Mouse (Mus musculus): ENCODE measurements at regions not wholly inside any gene's neighbourhood (a gene's known extent, or its start where the extent isn't known, plus 50 kb on each side); places are given as distances from the start of the nearest gene placed in this dataset.

DNA sequence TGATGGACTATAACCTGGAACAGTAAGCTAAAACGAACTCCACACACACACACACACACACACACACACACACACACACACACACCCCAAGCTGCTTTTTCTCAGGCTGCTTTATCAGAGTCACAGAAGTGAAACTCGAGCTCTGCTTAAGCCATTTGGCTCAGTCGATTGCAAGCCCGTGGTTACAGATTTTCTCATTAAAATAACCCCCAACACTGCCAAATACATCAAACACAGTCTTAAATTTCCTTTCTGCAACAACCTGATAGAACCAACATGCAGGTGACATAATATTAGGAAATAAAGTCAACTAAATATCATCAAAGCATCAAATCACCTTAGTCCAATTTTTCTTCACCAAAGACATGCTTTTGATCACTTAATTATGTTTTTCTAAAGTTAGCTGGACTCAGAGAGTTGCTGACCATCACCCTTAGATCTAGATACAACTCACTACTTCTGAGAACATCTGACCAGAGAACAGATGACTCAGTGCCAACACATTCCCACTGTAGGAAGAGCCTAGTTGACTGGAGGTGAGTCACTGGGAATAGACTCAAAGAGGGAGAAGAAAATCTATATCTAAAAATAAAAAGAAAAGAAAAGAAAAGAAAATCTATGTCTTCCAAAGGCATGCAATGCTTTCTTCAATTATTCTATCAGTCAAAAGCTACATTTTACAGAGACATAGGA is 251.2 kb downstream of the Tgfb2 start:
- no peaks in the 10 kb centered on the region for H3K36me3 ChIP-seq (ENCODE audit: control insufficient read depth in 1 of 2, insufficient read depth in 2 of 2, low read length in 2 of 2)
- no peak overlapping the region for H3K27ac ChIP-seq (ENCODE audit: control insufficient read depth, low read depth, low read length)
- H3K79me2 ChIP-seq (ENCODE audit: control insufficient read depth, insufficient read depth, low read length, poor library complexity): no peaks in the 10 kb centered on the region
- no peak overlapping the region for H3K9ac ChIP-seq (ENCODE audit: control insufficient read depth, low read depth, low read length, poor library complexity, severe bottlenecking)
- H3K9me3 ChIP-seq (replicated peaks; ENCODE audit: insufficient read depth, low read length): no peaks in the 10 kb centered on the region
- TF ChIP-seq ZC3H11A (IDR thresholded peaks at IDR 0.05; ENCODE audit: low read depth, low read length): no peak
- no peak overlapping the region for H3K4me3 ChIP-seq (ENCODE audit: control insufficient read depth in 1 of 2, insufficient read depth in 1 of 2, low read depth in 2 of 2, low read length in 2 of 2)
- no peaks in the 10 kb centered on the region for H3K27me3 ChIP-seq (ENCODE audit: control insufficient read depth in 1 of 2, insufficient read depth in 2 of 2, low read length in 2 of 2)
- DNase-seq (ENCODE audit: low read depth, low spot score): no peak
- no peaks in the 10 kb centered on the region for H3K4me1 ChIP-seq (ENCODE audit: control insufficient read depth in 1 of 2, insufficient read depth in 2 of 2, low read length in 2 of 2)

DNA sequence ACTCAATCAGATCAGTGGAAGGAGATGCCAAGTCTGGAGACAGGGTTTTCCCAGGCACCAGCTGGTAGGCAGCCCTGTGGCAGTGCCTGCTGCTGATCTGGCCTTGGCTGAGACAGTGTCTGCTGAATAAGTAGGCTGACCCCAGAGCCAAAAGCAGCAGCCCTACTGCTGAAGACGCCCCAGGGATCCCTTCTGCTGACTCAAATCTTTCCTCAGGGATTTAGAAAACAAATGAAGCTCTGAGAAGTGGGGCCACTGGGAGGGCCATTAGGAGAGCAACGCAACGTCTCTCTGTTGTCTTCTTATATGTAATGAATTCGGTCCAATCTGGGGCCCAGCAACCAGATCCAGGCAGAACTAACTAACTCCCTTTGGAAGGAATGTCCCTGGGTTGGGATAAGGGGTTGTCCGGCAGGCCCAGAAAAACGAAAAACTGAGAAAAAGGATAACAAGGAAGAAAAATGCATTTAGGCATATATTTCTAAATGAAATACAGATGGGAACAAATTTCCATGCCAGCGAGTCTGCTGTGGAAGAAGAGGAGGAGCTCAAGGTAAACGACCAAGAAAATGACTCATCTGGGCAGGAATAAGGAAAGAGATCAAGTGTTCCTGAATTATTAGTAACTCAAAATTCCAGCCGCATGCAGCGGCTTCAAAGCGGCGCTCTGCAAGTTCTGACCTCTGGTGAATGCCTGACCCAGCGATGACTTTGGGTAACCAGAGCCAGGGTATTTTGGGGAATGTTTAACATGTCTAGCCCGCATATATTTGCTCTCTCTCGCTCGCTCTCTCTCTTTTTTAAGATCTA is 256.7 kb downstream of the Tgfb2 start:
- Histone ChIP-seq H3K4me1 (ENCODE audit: control insufficient read depth in 1 of 2, insufficient read depth in 2 of 2, low read length in 2 of 2) (no peaks in the 10 kb centered on the region), H3K79me2 (ENCODE audit: control insufficient read depth, insufficient read depth, low read length, poor library complexity) (no peaks in the 10 kb centered on the region), H3K9ac (ENCODE audit: control insufficient read depth, low read depth, low read length, poor library complexity, severe bottlenecking) (no peak overlapping the region), H3K27ac (ENCODE audit: control insufficient read depth, low read depth, low read length) (no peak overlapping the region), H3K27me3 (ENCODE audit: control insufficient read depth in 1 of 2, insufficient read depth in 2 of 2, low read length in 2 of 2) (no peaks in the 10 kb centered on the region), H3K4me3 (ENCODE audit: control insufficient read depth in 1 of 2, insufficient read depth in 1 of 2, low read depth in 2 of 2, low read length in 2 of 2) (no peak overlapping the region), H3K36me3 (ENCODE audit: control insufficient read depth in 1 of 2, insufficient read depth in 2 of 2, low read length in 2 of 2) (no peaks in the 10 kb centered on the region), H3K9me3 (replicated peaks; ENCODE audit: insufficient read depth, low read length) (no peaks in the 10 kb centered on the region)
- DNase-seq (ENCODE audit: low read depth, low spot score): no peak
- TF ChIP-seq POLR2A (IDR thresholded peaks at IDR 0.05; ENCODE audit: control insufficient read depth in 1 of 2, insufficient read depth in 1 of 2, low read depth in 1 of 2, low read length in 2 of 2, poor library complexity in 1 of 2): no peak

DNA sequence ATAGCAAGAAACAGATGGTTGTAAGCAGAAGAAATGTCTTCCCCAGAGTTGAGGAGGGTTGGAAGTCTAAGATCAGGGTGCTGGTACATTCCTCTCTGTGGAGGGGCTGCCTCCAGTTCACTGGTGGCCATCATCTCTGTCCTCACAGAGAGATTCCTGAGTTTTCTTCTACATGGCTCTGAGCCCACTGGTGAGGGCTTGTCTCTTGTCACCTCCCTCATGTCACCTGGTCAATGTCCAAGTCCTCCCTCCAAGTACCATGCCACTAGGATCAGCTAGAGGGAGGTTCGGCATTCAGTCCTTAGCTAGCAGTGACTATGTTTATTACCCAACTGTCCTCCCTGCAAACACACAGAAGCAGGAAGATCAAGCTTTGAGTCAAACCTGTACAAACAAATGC is 258.3 kb downstream of the Tgfb2 start:
- no peak for DNase-seq (ENCODE audit: low read depth, low spot score)
- Histone ChIP-seq H3K36me3 (ENCODE audit: control insufficient read depth in 1 of 2, insufficient read depth in 2 of 2, low read length in 2 of 2) (no peaks in the 10 kb centered on the region), H3K79me2 (ENCODE audit: control insufficient read depth, insufficient read depth, low read length, poor library complexity) (no peaks in the 10 kb centered on the region), H3K4me3 (ENCODE audit: control insufficient read depth in 1 of 2, insufficient read depth in 1 of 2, low read depth in 2 of 2, low read length in 2 of 2) (no peak overlapping the region), H3K4me1 (ENCODE audit: control insufficient read depth in 1 of 2, insufficient read depth in 2 of 2, low read length in 2 of 2) (no peaks in the 10 kb centered on the region), H3K27ac (ENCODE audit: control insufficient read depth, low read depth, low read length) (no peak overlapping the region), H3K27me3 (ENCODE audit: control insufficient read depth in 1 of 2, insufficient read depth in 2 of 2, low read length in 2 of 2) (no peaks in the 10 kb centered on the region), H3K9me3 (replicated peaks; ENCODE audit: insufficient read depth, low read length) (no peaks in the 10 kb centered on the region), H3K9ac (ENCODE audit: control insufficient read depth, low read depth, low read length, poor library complexity, severe bottlenecking) (no peak overlapping the region)
- no peak for TF ChIP-seq RCOR1 (IDR thresholded peaks at IDR 0.05; ENCODE audit: low read depth, low read length)
- TF ChIP-seq ZNF384 (IDR thresholded peaks at IDR 0.05; ENCODE audit: low read depth, low read length): no peak
- TF ChIP-seq MAX (IDR thresholded peaks at IDR 0.05; ENCODE audit: low read length): no peak
- TF ChIP-seq NELFE (IDR thresholded peaks at IDR 0.05; ENCODE audit: low read depth, low read length): no peak
- no peak for TF ChIP-seq HCFC1 (IDR thresholded peaks at IDR 0.05; ENCODE audit: low read depth, low read length)
- TF ChIP-seq ZC3H11A (IDR thresholded peaks at IDR 0.05; ENCODE audit: low read depth, low read length): no peak
- no peak for TF ChIP-seq KAT2A (conservative IDR thresholded peaks at IDR 0.05; ENCODE audit: low read depth, low read length)
- no peak for TF ChIP-seq TAL1 (IDR thresholded peaks at IDR 0.05; ENCODE audit: low read length)
- TF ChIP-seq TCF12 (IDR thresholded peaks at IDR 0.05; ENCODE audit: low read depth, low read length): no peak
- TF ChIP-seq MYC (IDR thresholded peaks at IDR 0.05; ENCODE audit: low read depth, low read length): no peak
- no peak for TF ChIP-seq BHLHE40 (IDR thresholded peaks at IDR 0.05; ENCODE audit: borderline replicate concordance, low read depth, low read length)
- TF ChIP-seq POLR2A (IDR thresholded peaks at IDR 0.05; ENCODE audit: control insufficient read depth in 1 of 2, insufficient read depth in 1 of 2, low read depth in 1 of 2, low read length in 2 of 2, poor library complexity in 1 of 2): no peak

Measured in MEL (cell line).